Mouse (Mus musculus): ENCODE measurements around the gene Edn2. TPM values are rescaled to one million over a fixed set of nuclear protein-coding genes. Genes with fewer than 3 reads are reported as not detected.

Gene Edn2
- polyA plus RNA-seq, 2 experiments: 0.06 TPM

DNA sequence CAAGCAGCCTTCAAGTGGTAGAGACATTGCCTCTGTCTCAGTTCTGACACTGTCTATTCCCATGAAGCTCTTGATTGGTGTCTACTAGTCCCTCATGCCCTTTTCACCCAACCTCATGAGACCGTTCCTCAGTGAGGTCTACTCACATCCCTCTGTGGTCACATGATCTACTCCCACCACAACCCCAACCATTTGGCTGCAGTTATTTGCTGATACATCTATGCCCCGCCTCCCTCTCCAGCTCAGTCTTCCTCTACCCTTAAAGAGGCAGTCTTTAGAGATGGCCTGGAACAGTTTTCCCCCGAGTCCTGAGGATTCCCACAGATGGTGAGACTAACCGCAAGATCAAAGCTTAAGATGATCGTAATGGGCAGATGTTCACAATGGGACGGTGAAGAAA is 27.2 kb downstream of the Edn2 start:
- H3K4me2 ChIP-seq (ENCODE audit: low read depth): no peak overlapping the region
- H3K36me3 ChIP-seq (replicated peaks; ENCODE audit: control insufficient read depth, insufficient read depth, low read depth): no peaks in the 10 kb centered on the region
- H3K9ac ChIP-seq (replicated peaks): no peak overlapping the region
- no peaks in the 10 kb centered on the region for H3K27me3 ChIP-seq (ENCODE audit: control insufficient read depth, insufficient read depth, low read length)
- no peak for TF ChIP-seq EP300 (IDR thresholded peaks at IDR 0.05; ENCODE audit: low read depth)
- H3K27ac ChIP-seq: no peak overlapping the region
- ATAC-seq (ENCODE audit: insufficient read depth) (no peak), DNase-seq (ENCODE audit: low read depth in 3 of 3, low spot score in 3 of 3) (no peak)
- H3K4me3 ChIP-seq (ENCODE audit: insufficient read depth in 1 of 2, low read depth in 2 of 2, low read length in 2 of 2): no peak overlapping the region
- H3K9me3 ChIP-seq (ENCODE audit: control insufficient read depth, low read length): no peaks in the 10 kb centered on the region
- H3K4me1 ChIP-seq (replicated peaks; ENCODE audit: control insufficient read depth in 2 of 2, insufficient read depth in 2 of 2, low read length in 1 of 2): no peaks in the 10 kb centered on the region
- WGBS (ENCODE audit: insufficient replicate concordance): 57% methylated on average over 6 of the region's 6 CpGs

DNA sequence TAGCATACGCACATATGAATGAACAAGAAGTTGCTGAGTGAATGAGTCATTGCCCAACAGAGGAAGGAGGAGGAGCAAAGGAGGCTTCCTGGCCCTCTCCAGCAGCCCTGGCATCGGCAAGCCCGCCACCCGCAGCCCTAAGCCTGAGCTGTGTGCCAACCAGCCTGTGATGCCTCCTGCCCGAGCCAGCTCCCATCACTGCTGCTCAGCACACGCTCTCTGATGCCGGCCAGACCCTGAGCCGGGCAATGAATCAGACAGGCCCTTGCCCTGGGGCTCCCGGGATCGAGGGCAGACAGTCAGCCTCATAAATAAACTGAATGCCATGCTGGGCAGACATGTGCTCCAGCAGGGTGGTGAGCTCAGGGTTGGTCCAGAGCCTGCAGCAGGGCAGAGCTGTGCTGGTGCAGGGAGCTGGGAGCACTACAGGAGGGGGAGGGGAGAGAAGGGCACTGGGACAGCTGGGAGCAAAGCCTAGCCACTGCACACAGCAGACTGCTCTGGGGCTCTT is 27.7 kb downstream of the Edn2 start:
- 50% methylated on average over 10 of the region's 10 CpGs for WGBS (ENCODE audit: insufficient replicate concordance)

DNA sequence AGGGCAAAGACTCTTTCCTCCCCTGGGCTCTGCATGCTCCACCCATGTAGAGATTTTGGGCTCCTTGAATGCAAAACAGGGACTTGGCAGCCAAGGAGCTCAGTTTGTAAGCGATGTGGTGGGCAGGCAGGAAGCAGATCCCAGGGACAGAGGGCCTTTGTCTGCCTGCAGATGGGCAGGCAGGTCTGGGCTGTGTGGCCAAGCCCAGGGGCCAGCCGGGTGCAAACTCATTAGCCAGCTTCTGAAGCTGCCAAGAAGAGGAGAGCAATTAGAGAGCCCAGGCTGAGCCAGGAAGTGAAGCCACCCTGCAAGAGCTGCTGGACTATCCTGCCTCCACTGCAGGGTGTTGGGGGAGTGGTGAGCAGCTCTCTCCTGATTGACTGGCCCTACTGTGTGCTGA is 28.9 kb downstream of the Edn2 start:
- no peaks in the 10 kb centered on the region for H3K36me3 ChIP-seq (replicated peaks; ENCODE audit: control insufficient read depth, insufficient read depth, low read depth)
- H3K9me3 ChIP-seq (ENCODE audit: control insufficient read depth, low read length): no peaks in the 10 kb centered on the region
- H3K27me3 ChIP-seq (ENCODE audit: control insufficient read depth, insufficient read depth, low read length): no peaks in the 10 kb centered on the region
- DNase-seq (ENCODE audit: low read depth in 3 of 3, low spot score in 3 of 3): no peak
- TF ChIP-seq EP300 (IDR thresholded peaks at IDR 0.05; ENCODE audit: low read depth): no peak
- no peak for ATAC-seq (ENCODE audit: insufficient read depth)
- H3K4me2 ChIP-seq (ENCODE audit: low read depth): no peak overlapping the region
- no peak overlapping the region for H3K4me3 ChIP-seq (ENCODE audit: insufficient read depth in 1 of 2, low read depth in 2 of 2, low read length in 2 of 2)
- 13% methylated on average over 2 of the region's 2 CpGs for WGBS (ENCODE audit: insufficient replicate concordance)
- H3K4me1 ChIP-seq (replicated peaks; ENCODE audit: control insufficient read depth in 2 of 2, insufficient read depth in 2 of 2, low read length in 1 of 2): no peaks in the 10 kb centered on the region
- no peak overlapping the region for H3K9ac ChIP-seq (replicated peaks)
- no peak overlapping the region for H3K27ac ChIP-seq

More for the DNA sequence above, 27.7 kb downstream of the Edn2 start:
- Histone ChIP-seq H3K4me2 (ENCODE audit: low read depth) (no peak overlapping the region), H3K4me3 (ENCODE audit: insufficient read depth in 1 of 2, low read depth in 2 of 2, low read length in 2 of 2) (no peak overlapping the region), H3K4me1 (replicated peaks; ENCODE audit: control insufficient read depth in 2 of 2, insufficient read depth in 2 of 2, low read length in 1 of 2) (no peaks in the 10 kb centered on the region), H3K36me3 (replicated peaks; ENCODE audit: control insufficient read depth, insufficient read depth, low read depth) (no peaks in the 10 kb centered on the region), H3K9me3 (ENCODE audit: control insufficient read depth, low read length) (no peaks in the 10 kb centered on the region), H3K27me3 (ENCODE audit: control insufficient read depth, insufficient read depth, low read length) (no peaks in the 10 kb centered on the region), H3K9ac (replicated peaks) (no peak overlapping the region), H3K27ac (no peak overlapping the region)
- no peak for DNase-seq (ENCODE audit: low read depth in 3 of 3, low spot score in 3 of 3)
- TF ChIP-seq EP300 (IDR thresholded peaks at IDR 0.05; ENCODE audit: low read depth): no peak
- no peak for TF ChIP-seq CTCF (IDR thresholded peaks at IDR 0.05; ENCODE audit: low read depth)
- ATAC-seq (ENCODE audit: insufficient read depth): no peak

DNA sequence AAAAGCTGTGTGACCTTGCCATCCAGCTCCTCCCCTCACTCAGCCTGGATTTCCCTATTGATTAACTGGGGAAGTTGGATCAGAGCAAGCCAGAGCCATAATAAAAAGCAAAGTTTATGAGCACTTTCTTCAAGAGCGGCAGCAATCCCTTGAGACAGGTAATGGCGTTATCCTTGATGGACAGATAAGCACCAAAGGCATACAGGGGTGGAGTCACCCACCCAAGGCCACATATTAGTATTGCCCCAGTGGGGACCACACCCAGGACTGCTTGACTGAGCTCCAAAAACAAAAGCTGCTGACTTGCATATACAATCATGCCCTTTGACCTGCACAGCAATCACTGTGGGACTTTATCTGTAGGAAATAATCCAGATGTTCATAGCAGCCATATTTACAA is 31.0 kb downstream of the Edn2 start:
- H3K4me2 ChIP-seq (ENCODE audit: low read depth): no peak overlapping the region
- H3K36me3 ChIP-seq (replicated peaks; ENCODE audit: control insufficient read depth, insufficient read depth, low read depth): no peaks in the 10 kb centered on the region
- 56% methylated on average over 2 of the region's 2 CpGs for WGBS (ENCODE audit: insufficient replicate concordance)
- H3K9ac ChIP-seq (replicated peaks): no peak overlapping the region
- ATAC-seq (ENCODE audit: insufficient read depth) (no peak), DNase-seq (ENCODE audit: low read depth in 3 of 3, low spot score in 3 of 3) (no peak)
- H3K9me3 ChIP-seq (ENCODE audit: control insufficient read depth, low read length): no peaks in the 10 kb centered on the region
- no peak overlapping the region for H3K4me3 ChIP-seq (ENCODE audit: insufficient read depth in 1 of 2, low read depth in 2 of 2, low read length in 2 of 2)
- no peaks in the 10 kb centered on the region for H3K4me1 ChIP-seq (replicated peaks; ENCODE audit: control insufficient read depth in 2 of 2, insufficient read depth in 2 of 2, low read length in 1 of 2)
- H3K27ac ChIP-seq: no peak overlapping the region
- TF ChIP-seq CTCF (IDR thresholded peaks at IDR 0.05; ENCODE audit: low read depth) (no peak), EP300 (IDR thresholded peaks at IDR 0.05; ENCODE audit: low read depth) (no peak)
- no peaks in the 10 kb centered on the region for H3K27me3 ChIP-seq (ENCODE audit: control insufficient read depth, insufficient read depth, low read length)

DNA sequence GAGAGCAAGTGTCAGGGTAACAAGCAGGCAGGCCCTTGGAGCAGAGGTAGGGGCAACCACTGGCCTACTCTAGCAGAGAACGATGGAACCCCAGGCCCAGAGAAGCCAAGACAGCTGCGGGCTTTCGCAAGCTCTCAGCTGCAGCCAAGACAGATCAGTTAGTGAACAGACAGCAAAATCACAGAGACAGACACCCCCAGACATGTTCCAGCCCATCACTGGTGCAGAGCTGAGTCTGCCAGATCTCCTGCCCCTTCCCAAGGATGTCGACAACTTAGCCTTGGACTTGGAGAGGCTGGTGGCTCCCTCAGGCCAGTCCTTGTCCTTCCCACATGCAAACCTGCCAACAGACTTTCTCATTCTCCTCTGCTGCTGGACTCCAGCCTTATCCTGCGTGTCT is 33.0 kb downstream of the Edn2 start:
- no peaks in the 10 kb centered on the region for H3K9me3 ChIP-seq (ENCODE audit: control insufficient read depth, low read length)
- no peak overlapping the region for H3K9ac ChIP-seq (replicated peaks)
- no peak for DNase-seq (ENCODE audit: low read depth in 3 of 3, low spot score in 3 of 3)
- no peak for TF ChIP-seq CTCF (IDR thresholded peaks at IDR 0.05; ENCODE audit: low read depth)
- no peak for TF ChIP-seq EP300 (IDR thresholded peaks at IDR 0.05; ENCODE audit: low read depth)
- no peak overlapping the region for H3K4me3 ChIP-seq (ENCODE audit: insufficient read depth in 1 of 2, low read depth in 2 of 2, low read length in 2 of 2)
- ATAC-seq (ENCODE audit: insufficient read depth): no peak
- 67% methylated on average over 5 of the region's 5 CpGs for WGBS (ENCODE audit: insufficient replicate concordance)
- H3K27ac ChIP-seq: no peak overlapping the region
- H3K27me3 ChIP-seq (ENCODE audit: control insufficient read depth, insufficient read depth, low read length): no peaks in the 10 kb centered on the region
- H3K36me3 ChIP-seq (replicated peaks; ENCODE audit: control insufficient read depth, insufficient read depth, low read depth): no peaks in the 10 kb centered on the region
- H3K4me2 ChIP-seq (ENCODE audit: low read depth): no peak overlapping the region
- H3K4me1 ChIP-seq (replicated peaks; ENCODE audit: control insufficient read depth in 2 of 2, insufficient read depth in 2 of 2, low read length in 1 of 2): no peaks in the 10 kb centered on the region

Data from liver, embryonic 14.5 days (tissue).